Mouse (Mus musculus): ENCODE data around the gene Cdh16.

Cdh16 gene
- long read RNA-seq, experiment 1: 0 reads
- long read RNA-seq, experiment 2: 0 reads

GRCm38 (mm10) chr8:104624161-104624560 lies at the start of gene Cdh16:
Gene Cdh16 (minus strand): TSS chr8:104624396.
- intact Hi-C loops (cut with DNase I): no loop called here

DNA sequence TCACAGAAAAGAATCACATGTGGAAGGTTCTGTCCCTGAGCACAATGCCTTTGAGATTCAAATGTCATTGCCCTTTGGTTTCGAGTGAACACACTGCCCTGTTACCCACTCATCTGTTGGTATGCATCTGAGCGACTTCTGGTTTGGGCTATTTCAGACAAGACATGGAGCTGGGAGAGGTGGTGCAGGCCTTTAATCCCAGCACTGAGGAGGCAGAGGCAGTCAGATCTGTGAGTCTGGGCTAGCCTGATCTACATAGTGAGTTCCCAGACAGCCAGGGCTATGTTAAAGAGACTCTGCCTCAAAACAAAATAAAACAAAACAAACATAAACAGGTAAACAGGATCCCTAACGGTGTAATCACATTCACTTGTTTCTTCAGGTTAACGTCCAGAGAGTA lies 31.4 kb upstream of the Cdh16 start:
- intact Hi-C loops (cut with DNase I): loop anchor here (2.0 kb wide), 1 partner anchor 53 kb away; no protein-coding TSS in a partner anchor

GRCm38 (mm10) chr8:104654984-104655383 lies 30.8 kb upstream of the Cdh16 start:
- intact Hi-C loops (cut with DNase I): loop anchor here (2.0 kb wide), 1 partner anchor 52 kb away; no protein-coding TSS in a partner anchor

GRCm38 (mm10) chr8:104644187-104644586 lies 20.0 kb upstream of the Cdh16 start:
- intact Hi-C loops (cut with DNase I): loop anchor here (1.0 kb wide), 1 partner anchor 42 kb away; no protein-coding TSS in a partner anchor

- intact Hi-C loops (cut with DNase I): no loop called here
Observed at GRCm38 (mm10) chr8:104642324-104642654, 18.1 kb upstream of the Cdh16 start.

- intact Hi-C loops (cut with DNase I): no loop called here
Observed at GRCm38 (mm10) chr8:104641426-104642323, 17.5 kb upstream of the Cdh16 start, which contains the start of gene Ciao2b. Gene Ciao2b (minus strand): TSS chr8:104641965.

- intact Hi-C loops (cut with DNase I): no loop called here
Observed at GRCm38 (mm10) chr8:104640831-104641370, 16.7 kb upstream of the Cdh16 start.

- intact Hi-C loops (cut with DNase I): no loop called here
Observed at GRCm38 (mm10) chr8:104640241-104640640, 16.0 kb upstream of the Cdh16 start.

DNA sequence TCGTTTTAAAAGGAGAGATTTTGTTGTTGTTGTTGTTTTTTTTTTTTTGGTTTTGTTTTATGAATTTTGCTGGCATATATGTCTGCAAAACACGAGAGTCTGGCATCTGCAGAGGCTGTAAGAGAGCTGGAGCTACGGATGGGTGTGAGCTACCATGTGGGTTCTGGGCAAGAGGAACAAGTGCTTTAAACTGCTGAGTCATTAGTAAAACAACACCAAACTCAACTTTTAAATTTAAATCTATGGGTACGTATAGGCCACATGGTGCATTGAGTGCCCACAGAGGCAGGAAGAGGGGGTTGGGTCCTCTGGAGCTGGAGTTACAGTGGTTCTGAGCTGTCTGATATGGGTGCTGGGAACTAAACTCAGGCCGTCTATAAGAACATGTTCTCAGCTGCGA lies 13.8 kb upstream of the Cdh16 start:
- intact Hi-C loops (cut with DNase I): no loop called here

DNA sequence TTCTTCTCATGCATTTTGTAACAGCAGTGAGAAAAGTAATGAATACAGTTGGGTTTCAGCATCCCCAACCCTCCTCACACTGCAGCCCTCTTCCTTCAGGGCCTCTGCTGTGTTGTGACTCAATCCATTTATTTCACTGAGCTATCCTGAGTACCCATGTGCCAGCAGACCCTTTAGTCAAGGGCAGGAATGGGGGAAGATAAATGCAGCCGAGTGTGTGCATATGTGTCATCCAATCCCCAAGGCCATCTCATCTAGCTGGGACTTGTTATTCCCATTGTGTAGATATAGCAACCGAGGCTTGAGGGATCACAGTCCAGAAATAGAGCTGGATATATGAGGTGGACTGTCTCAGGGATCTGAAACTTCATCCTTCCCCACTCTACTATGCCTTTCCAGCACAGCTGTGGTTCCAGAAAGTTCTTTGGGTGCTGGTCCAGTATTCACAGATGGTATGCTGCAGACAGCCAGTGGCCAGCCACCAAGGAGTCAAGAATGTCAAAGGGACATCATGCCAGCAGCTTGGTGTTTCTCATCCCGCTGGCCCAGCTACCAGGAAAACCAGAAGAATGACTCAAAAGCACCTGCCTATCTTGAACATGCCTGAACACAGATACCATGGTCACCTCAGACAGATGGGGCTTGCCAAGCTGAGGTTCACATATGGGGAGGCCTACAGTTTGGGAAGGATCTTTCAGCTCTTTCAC lies 11.0 kb upstream of the Cdh16 start:
- intact Hi-C loops (cut with DNase I): no loop called here

DNA sequence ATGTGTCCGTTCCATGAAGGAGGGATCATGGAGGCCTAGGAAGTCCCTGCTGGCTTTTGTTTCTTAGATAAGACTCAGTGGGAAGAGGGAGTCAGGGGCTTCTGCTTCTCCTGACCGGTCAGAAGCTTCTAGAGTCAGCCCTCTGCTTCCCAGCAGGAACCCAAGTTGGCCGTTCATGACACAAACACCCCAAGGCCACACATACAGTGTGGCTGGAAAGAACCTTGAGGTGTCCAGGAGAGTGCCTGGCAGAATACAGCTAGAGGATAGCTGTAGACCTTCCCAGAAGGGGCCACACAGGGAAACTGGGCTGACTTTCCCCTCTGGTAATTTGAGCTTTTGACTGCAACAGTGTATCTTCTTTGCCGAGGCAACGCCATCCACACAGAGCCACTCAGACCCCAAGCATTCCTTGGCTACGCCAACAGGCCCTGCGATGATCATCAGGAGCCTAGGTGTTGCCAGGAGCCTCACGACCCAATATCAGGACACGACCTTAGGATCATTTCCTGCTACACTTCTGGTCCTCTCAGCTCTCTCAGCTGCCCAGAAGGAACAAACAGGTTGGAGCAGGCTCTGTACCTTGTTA lies 9.1 kb upstream of the Cdh16 start:
- intact Hi-C loops (cut with DNase I): no loop called here

GRCm38 (mm10) chr8:104632486-104632885 lies 8.3 kb upstream of the Cdh16 start:
- intact Hi-C loops (cut with DNase I): no loop called here

GRCm38 (mm10) chr8:104631975-104632374 lies 7.8 kb upstream of the Cdh16 start:
- intact Hi-C loops (cut with DNase I): no loop called here

DNA sequence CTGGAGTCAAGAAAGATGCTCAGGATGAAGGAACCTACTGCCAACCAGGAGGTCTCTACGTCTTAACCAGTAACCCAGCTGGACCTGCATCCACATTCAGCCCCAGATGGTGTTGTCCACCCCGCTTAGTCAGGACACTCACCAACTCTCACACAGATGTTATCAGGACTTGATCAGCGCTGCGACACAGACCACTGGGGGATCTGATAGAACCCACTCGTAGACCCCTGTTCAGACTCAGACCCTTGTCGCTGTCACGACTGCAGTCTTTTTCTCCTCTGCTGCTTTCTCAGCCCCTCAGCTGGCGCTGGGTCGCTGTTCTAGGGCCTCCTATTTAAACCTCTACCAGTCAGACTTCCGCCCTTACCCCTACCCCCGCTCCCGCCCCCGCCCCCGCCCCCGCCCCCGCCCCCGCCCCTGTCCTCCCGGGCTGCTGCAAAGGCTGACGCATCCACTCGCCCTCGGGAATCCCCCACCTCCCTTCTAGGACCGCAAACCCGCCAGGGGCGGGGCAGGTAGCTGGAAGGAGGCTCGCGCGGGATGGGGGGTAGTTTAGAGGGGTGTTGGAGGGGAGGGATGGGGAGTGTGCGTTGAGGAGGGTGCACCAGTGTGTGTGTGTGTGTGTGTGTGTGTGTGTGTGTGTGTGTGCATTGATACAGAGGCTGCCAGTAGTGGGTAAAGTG lies 6.9 kb upstream of the Cdh16 start, which contains the start of gene Rrad:
TSS of gene Rrad (minus strand) at position 347 of the 683 bp plus-strand sequence.
- intact Hi-C loops (cut with DNase I): no loop called here

DNA sequence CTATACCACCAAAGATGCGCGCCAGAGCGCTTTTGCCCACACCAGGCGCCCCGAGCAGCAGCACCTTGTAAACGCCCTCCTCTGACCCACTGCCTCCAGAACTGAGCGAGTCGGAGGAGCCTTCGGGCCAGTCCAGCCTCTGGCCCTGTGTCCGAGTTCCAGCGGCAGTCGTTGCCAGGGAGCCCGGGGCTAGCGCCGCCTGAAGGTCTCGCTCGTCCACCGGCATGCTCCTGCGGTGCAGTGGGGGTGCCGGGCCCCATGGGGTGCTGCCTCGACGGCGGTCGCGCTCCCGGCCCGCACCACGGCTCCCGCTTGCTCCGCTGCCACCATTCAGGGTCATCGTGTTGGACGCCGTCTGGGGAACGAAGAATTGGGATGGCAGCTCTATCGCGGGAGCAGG lies 6.4 kb upstream of the Cdh16 start:
- intact Hi-C loops (cut with DNase I): no loop called here

GRCm38 (mm10) chr8:104630111-104630479 lies 5.9 kb upstream of the Cdh16 start:
- intact Hi-C loops (cut with DNase I): no loop called here

DNA sequence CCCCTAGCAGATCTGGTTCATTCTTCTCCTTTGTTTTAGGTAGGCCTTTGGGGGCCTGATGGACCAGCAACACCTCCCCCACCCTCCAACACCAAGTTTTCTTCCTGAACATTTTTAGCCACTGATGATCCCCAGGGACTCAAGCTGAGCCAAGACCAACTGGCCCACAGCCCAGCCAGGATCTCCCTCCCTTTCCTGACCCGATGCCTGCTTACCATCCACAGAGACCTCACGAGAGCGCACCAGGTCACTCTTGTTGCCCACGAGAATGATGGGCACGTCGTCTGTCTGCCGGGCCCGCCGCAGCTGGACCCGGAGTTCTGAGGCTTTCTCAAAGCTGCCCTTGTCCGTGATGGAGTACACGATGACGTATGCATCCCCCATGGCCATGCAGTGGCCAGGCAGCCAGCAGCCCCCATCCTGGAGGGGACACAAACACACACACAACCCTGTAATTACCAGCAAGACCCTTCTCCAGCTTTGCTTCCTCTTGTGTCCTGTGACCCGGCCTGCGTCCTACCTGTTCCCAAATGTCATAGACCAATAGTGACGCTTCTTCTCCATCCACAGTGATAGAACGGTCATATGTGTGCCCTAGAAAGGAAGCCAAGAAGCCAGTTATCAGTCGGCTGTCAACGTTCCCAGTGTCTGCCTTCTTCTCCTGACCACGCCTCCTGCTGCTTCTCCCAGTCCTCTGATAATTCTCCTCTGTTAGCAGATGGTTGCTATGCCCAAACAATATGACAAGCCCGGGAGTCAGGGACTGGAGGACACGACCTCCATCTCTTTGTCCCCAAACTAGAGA lies 5.3 kb upstream of the Cdh16 start:
- intact Hi-C loops (cut with DNase I): no loop called here

DNA sequence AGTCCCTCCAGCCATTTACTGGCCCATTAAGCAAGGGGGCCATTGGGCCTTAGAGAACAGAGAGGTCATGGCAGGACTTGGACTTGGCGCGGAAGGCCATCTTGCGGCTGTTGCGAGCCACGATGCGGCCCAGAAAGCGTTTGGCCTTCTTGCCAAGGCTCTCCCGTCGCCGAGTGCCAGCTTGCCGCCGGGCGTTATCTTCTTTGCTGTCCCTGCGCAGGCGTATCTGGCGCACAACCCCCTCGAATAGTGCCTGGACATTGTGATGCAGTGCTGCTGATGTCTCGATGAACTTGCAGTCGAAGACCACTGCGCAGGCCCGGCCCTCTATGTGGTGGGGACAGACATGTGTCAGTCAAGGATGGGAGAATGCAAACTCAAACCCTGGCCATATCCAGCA lies 4.2 kb upstream of the Cdh16 start:
- intact Hi-C loops (cut with DNase I): no loop called here

DNA sequence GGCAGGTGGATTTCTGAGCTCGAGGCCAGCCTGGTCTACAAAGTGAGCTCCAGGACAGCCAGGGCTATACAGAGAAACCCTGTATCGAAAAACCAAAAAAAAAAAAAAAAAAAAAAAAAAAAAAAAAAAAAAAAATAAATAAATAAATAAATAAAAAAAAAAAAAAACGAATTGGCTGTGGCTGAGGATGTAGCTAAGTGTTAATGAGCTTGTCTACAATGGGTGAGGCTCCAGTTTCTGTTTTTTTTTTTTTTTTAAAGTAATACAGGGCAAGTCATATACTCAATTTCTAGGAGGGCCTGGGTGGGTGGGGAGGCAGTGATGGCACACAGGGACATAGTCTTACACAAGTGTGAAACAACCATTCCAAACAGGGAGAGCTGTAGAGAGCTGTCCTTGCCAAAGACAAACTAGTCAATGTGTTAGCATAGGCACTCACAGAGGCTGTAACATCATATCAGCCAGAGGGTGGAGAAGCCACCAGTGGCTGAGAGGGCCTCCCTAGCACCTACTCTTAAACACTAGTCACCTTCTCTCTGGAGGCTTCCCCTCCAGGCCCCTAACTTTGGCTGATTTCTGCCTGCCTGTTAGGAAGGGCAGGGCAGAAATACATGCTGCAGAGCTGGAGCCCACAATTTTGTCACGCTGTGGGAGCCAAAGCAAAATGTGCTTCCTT lies 3.0 kb upstream of the Cdh16 start:
- intact Hi-C loops (cut with DNase I): no loop called here

DNA sequence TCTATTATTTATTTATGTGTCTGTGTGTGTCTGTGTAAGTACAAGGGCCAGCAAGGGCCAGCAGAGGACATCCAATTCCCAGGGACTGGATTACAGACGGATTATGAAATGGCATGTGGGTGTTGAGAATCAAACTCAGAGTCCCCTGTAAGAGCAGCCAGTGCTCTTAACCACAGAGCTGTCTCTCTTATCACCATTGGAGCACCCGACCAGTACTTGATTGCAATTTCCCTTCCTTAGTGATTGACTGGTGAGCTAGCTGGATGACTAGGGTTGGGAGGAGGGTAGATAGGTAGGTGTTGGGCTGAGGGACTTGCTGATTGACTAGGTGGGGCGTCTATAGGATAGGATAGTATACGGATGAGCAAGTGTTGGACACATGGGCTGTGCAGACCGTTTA lies 3.4 kb downstream of the Cdh16 start:
- intact Hi-C loops (cut with DNase I): no loop called here

Data from adrenal gland (tissue).